Mouse (Mus musculus): ENCODE results near the gene Nepn. TPM values are rescaled to one million over a fixed set of nuclear protein-coding genes. Genes with fewer than 3 reads are reported as not detected.

Gene Nepn
- polyA plus RNA-seq, 1 experiment from 2014 or later = not detected

- no peaks in the 10 kb centered on the region for H3K27me3 ChIP-seq
- H3K4me1 ChIP-seq = peaks cover 27% of the 10 kb centered on the region
- H3K9me3 ChIP-seq (replicated peaks) = no peaks in the 10 kb centered on the region
- peak; percentile 98 for ATAC-seq (replicated peaks; ENCODE audit: low FRiP score)
- H3K4me2 ChIP-seq = peak within 1 kb of the TSS; percentile 82
- peak within 1 kb of the TSS; percentile 98 for H3K27ac ChIP-seq
- peak within 1 kb of the TSS; percentile 92 for H3K4me3 ChIP-seq (replicated peaks)
- under 1% methylated on average over 64 of the region's 71 CpGs for WGBS
- peak within 1 kb of the TSS; percentile 88 for H3K9ac ChIP-seq
- H3K36me3 ChIP-seq = no peaks in the 10 kb centered on the region
These were observed 6.8 kb upstream of the Nepn start, which contains the start of gene Gopc for GRCm38 (mm10) chr10:52381845-52382591. TSS of gene Gopc (minus strand) at chr10:52382124.

GRCm38 (mm10) chr10:52383022-52383421 is 5.8 kb upstream of the Nepn start:
- Histone ChIP-seq H3K4me1 (peaks cover 25% of the 10 kb centered on the region), H3K9ac (0 out of 2 replicates have a peak overlapping the region, but pooled peaks have one; percentile 88), H3K4me3 (replicated peaks) (peak overlapping the region; percentile 92), H3K27ac (peak overlapping the region; percentile 98; the same call in 1 of the 2 replicates), H3K36me3 (no peaks in the 10 kb centered on the region), H3K9me3 (replicated peaks) (no peaks in the 10 kb centered on the region), H3K27me3 (no peaks in the 10 kb centered on the region), H3K4me2 (peak overlapping the region; percentile 82)
- ATAC-seq (replicated peaks; ENCODE audit: low FRiP score) = no peak
- 65% methylated on average over 6 of the region's 6 CpGs for WGBS

- Histone ChIP-seq H3K4me2 (no peak overlapping the region), H3K9me3 (replicated peaks) (no peaks in the 10 kb centered on the region), H3K27me3 (no peaks in the 10 kb centered on the region), H3K27ac (no peak overlapping the region), H3K4me1 (peaks cover 21% of the 10 kb centered on the region), H3K9ac (no peak overlapping the region), H3K36me3 (no peaks in the 10 kb centered on the region), H3K4me3 (replicated peaks) (no peak overlapping the region)
- ATAC-seq (replicated peaks; ENCODE audit: low FRiP score) = no peak
- 87% methylated on average over 1 of the region's 1 CpGs for WGBS
These were observed 5.2 kb upstream of the Nepn start for GRCm38 (mm10) chr10:52383522-52383921.

DNA sequence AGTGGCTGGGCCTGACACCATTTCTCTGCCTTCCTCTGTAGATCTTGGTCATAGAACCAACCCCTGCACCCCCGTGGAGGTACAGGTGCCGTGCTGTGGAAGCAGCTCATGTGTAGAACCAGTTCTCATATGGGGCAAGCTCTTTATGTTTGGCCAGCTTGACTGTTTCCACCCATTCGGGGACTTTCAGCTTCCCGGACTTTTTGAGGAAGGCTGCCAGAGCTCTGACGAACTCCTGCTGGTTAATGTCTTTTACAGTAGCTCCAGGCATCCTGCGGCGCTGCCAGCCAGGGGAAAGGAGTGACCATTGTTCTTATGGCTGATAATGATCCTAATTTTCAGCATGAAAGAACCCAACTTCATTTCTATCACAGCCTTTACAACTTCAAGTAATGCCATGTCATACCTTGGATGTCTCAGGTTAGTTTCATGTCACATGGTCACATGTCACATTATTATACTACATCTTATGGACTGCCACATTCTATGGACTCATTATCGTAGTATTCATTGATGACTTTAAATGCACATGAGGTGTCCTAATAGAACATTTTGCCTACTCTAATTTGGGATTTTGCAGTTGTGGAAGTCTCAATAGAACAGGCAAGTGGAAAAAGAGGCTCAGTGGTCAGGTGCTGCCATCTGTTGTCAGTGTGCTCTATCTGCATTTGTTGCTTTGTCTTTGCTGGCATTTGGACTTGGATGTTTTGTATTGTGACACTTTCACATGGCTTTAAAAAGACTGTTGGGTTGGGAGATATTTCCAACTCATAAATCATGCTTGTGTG is 3.8 kb upstream of the Nepn start:
- H3K4me3 ChIP-seq (replicated peaks) = no peak overlapping the region
- no peak overlapping the region for H3K9ac ChIP-seq
- no peak for ATAC-seq (replicated peaks; ENCODE audit: low FRiP score)
- H3K4me1 ChIP-seq = peaks cover 15% of the 10 kb centered on the region
- H3K4me2 ChIP-seq = no peak overlapping the region
- whole genome bisulfite sequencing = 32% methylated on average over 8 of the region's 8 CpGs
- no peak overlapping the region for H3K27ac ChIP-seq
- no peaks in the 10 kb centered on the region for H3K27me3 ChIP-seq
- no peaks in the 10 kb centered on the region for H3K9me3 ChIP-seq (replicated peaks)
- H3K36me3 ChIP-seq = no peaks in the 10 kb centered on the region

DNA sequence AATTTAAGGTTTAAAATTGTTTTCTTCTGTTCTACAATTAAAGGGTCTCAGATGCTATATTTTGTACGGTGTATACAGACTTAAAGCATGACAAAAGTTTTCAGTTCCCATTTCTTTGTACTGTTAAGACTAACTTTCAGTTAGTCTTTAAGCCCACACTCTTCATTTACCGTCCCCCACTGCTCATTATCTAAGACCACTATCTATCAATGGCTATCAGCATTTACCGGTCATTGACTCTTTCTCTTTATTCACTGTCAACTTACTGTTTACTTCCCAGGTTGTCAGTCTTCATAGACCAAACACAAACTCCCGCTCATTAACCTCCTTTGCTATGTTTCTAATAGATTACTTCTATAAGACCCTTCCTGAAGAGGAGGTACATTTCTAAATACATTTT is 1.6 kb upstream of the Nepn start:
- whole genome bisulfite sequencing = 82% methylated on average over 4 of the region's 4 CpGs

DNA sequence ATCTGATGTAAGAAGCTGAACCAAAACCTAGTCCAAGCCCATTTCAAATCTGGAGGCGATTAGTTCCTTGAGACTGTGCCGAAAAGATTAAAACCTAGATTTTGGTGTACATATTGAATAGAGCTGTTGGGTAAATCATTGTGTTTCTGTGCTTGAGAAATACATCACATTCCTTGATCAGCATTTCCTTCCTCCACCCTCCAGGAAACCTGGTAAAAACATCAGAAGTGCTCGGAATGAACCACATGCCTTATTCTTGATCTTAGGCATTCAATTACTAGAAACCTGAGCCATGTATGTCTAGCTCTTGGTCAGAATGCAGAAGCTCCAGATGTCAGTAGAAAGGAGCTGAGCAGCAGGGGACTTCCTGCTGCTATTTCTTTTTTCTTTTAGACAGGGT is 666 bp downstream of the Nepn start:
- Histone ChIP-seq H3K36me3 (no peaks in the 10 kb centered on the region), H3K4me2 (no peak overlapping the region), H3K9me3 (replicated peaks) (no peaks in the 10 kb centered on the region), H3K27ac (no peak overlapping the region), H3K4me3 (replicated peaks) (no peak overlapping the region), H3K9ac (no peak overlapping the region), H3K4me1 (0 out of 2 replicates have a peak, but pooled peaks cover 6% of the 10 kb centered on the region), H3K27me3 (no peaks in the 10 kb centered on the region)
- 59% methylated on average over 3 of the region's 3 CpGs for WGBS
- ATAC-seq (replicated peaks; ENCODE audit: low FRiP score) = no peak

More for the DNA sequence above, 1.6 kb upstream of the Nepn start:
- Histone ChIP-seq H3K4me2 (no peak overlapping the region), H3K27ac (no peak overlapping the region), H3K9me3 (replicated peaks) (no peaks in the 10 kb centered on the region), H3K4me3 (replicated peaks) (no peak overlapping the region), H3K4me1 (peaks cover 12% of the 10 kb centered on the region), H3K9ac (no peak overlapping the region), H3K36me3 (no peaks in the 10 kb centered on the region), H3K27me3 (no peaks in the 10 kb centered on the region)
- no peak for ATAC-seq (replicated peaks; ENCODE audit: low FRiP score)

DNA sequence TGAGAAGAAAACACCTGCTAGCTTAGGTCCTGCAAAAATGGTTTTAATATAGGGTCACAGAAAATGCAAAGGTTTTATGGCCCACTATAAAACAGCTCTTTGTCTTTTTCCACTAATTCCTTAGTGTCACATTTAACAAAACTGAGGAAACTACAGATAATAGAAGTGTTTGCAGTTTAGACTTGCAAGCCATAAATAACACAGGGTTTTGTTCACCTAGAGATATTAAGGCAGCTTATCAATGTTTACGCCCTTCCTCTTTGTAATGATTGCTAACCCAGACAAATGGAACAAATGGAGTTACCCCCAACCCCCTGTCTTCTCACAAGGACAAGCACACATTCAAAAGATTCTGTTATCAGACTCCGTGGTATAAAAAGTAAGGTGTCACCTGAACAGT is 2.4 kb downstream of the Nepn start:
- no peak overlapping the region for H3K27ac ChIP-seq
- no peak for ATAC-seq (replicated peaks; ENCODE audit: low FRiP score)
- no peak overlapping the region for H3K4me2 ChIP-seq
- no peaks in the 10 kb centered on the region for H3K27me3 ChIP-seq
- H3K9me3 ChIP-seq (replicated peaks) = no peaks in the 10 kb centered on the region
- no peak overlapping the region for H3K4me3 ChIP-seq (replicated peaks)
- WGBS = 81% methylated on average over 2 of the region's 2 CpGs
- H3K4me1 ChIP-seq = no peaks in the 10 kb centered on the region
- no peaks in the 10 kb centered on the region for H3K36me3 ChIP-seq
- H3K9ac ChIP-seq = no peak overlapping the region

DNA sequence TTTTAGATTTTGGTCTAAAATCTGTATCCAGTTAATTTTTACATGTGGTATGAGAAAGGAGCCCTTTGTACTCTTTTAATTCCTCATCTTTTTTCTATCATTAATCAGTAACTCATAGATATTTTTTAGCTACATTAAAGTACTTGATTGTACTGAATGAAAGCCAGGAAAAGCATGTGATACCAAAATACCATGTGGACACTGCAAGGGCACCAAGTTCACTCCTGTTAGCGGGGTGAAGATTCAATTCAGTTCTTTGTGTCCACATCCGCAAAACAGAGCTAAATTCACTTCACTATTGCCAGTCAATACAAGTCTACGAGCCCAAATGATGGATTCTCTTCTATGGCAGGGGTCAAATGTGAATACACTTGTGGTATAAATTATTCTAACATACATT is 7.9 kb downstream of the Nepn start:
- Histone ChIP-seq H3K4me1 (no peaks in the 10 kb centered on the region), H3K27ac (no peak overlapping the region), H3K9me3 (replicated peaks) (no peaks in the 10 kb centered on the region), H3K27me3 (no peaks in the 10 kb centered on the region), H3K36me3 (no peaks in the 10 kb centered on the region), H3K4me3 (replicated peaks) (no peak overlapping the region), H3K9ac (no peak overlapping the region), H3K4me2 (no peak overlapping the region)
- no peak for ATAC-seq (replicated peaks; ENCODE audit: low FRiP score)
- 92% methylated on average over 3 of the region's 3 CpGs for WGBS

DNA sequence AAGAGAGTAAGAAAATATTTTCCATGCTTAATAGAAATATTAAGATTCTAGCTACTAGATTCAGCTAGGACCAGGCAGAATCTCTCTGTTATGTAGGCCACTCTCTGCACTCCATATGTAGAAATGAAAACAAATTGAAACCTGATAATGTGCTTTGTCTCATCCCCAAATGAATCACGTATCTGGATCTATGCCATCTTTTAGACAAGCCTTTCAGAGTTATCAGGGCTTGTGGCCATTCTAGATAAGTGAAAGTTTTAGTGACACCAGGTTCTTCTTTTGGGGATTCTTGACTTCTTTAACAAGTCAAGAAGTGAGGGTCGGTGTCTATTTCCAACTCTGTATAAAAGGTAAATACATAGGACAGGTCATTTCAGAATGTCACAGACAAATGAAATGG is 9.9 kb downstream of the Nepn start:
- Histone ChIP-seq H3K9ac (no peak overlapping the region), H3K27me3 (no peaks in the 10 kb centered on the region), H3K9me3 (replicated peaks) (no peaks in the 10 kb centered on the region), H3K27ac (no peak overlapping the region), H3K36me3 (no peaks in the 10 kb centered on the region), H3K4me2 (no peak overlapping the region), H3K4me1 (no peaks in the 10 kb centered on the region), H3K4me3 (replicated peaks) (no peak overlapping the region)
- 78% methylated on average over 2 of the region's 2 CpGs for WGBS
- ATAC-seq (replicated peaks; ENCODE audit: low FRiP score) = no peak

GRCm38 (mm10) chr10:52399722-52400121 is 10.9 kb downstream of the Nepn start:
- Histone ChIP-seq H3K36me3 (no peaks in the 10 kb centered on the region), H3K4me3 (replicated peaks) (no peak overlapping the region), H3K4me1 (no peaks in the 10 kb centered on the region), H3K27me3 (no peaks in the 10 kb centered on the region), H3K9me3 (replicated peaks) (no peaks in the 10 kb centered on the region), H3K4me2 (no peak overlapping the region), H3K27ac (no peak overlapping the region), H3K9ac (no peak overlapping the region)
- WGBS = 56% methylated on average over 3 of the region's 3 CpGs
- no peak for ATAC-seq (replicated peaks; ENCODE audit: low FRiP score)

- Histone ChIP-seq H3K4me3 (replicated peaks) (no peak overlapping the region), H3K27ac (no peak overlapping the region), H3K4me1 (no peaks in the 10 kb centered on the region), H3K9me3 (replicated peaks) (no peaks in the 10 kb centered on the region), H3K36me3 (no peaks in the 10 kb centered on the region), H3K9ac (no peak overlapping the region), H3K27me3 (no peaks in the 10 kb centered on the region), H3K4me2 (no peak overlapping the region)
- WGBS = 88% methylated on average over 13 of the region's 13 CpGs
- no peak for ATAC-seq (replicated peaks; ENCODE audit: low FRiP score)
These were observed 16.4 kb downstream of the Nepn start for GRCm38 (mm10) chr10:52405160-52405559.

DNA sequence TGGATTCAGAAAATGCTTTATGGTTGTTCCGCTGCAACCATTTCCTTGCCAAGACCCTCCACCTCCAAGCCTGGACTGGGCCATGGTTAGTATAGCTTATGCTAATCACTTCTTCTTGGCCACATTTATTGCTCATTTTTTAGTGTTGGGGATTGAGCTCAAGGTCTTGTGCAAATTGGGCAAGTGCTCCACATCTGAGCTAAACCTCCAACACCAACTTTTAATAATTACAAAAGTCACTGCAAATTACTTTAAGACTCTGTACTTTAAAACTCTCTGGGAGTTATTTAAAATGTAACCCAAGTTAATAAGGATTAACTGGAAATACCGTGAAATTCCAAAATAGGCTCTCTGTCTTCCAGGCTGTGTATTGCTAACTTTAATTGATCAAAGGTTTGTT is 18.8 kb downstream of the Nepn start:
- H3K4me2 ChIP-seq = no peak overlapping the region
- no peaks in the 10 kb centered on the region for H3K36me3 ChIP-seq
- 85% methylated on average over 2 of the region's 2 CpGs for WGBS
- H3K27ac ChIP-seq = 0 out of 2 replicates have a peak overlapping the region, but pooled peaks have one; percentile 22
- no peak overlapping the region for H3K4me3 ChIP-seq (replicated peaks)
- no peak overlapping the region for H3K9ac ChIP-seq
- no peaks in the 10 kb centered on the region for H3K9me3 ChIP-seq (replicated peaks)
- no peaks in the 10 kb centered on the region for H3K4me1 ChIP-seq
- no peaks in the 10 kb centered on the region for H3K27me3 ChIP-seq
- ATAC-seq (replicated peaks; ENCODE audit: low FRiP score) = no peak
